Mouse (Mus musculus) c-Kit-negative CD71-positive TER-119-positive erythroid progenitor cells, embryonic 14.5 days (primary cell): ENCODE measurements around the gene Gpr65.
"Not testable (repeated sequence)": the region's sequence is repeated elsewhere in the genome, so short reads cannot be mapped to it uniquely, and the experiment has no call there.

Experiments
- DNase-seq: peaks from one replicate; pipeline ENCODE4 v3.0.0-alpha.2; 2013; ENCODE audit warnings: low read depth, low spot score

Gene Gpr65

DNA sequence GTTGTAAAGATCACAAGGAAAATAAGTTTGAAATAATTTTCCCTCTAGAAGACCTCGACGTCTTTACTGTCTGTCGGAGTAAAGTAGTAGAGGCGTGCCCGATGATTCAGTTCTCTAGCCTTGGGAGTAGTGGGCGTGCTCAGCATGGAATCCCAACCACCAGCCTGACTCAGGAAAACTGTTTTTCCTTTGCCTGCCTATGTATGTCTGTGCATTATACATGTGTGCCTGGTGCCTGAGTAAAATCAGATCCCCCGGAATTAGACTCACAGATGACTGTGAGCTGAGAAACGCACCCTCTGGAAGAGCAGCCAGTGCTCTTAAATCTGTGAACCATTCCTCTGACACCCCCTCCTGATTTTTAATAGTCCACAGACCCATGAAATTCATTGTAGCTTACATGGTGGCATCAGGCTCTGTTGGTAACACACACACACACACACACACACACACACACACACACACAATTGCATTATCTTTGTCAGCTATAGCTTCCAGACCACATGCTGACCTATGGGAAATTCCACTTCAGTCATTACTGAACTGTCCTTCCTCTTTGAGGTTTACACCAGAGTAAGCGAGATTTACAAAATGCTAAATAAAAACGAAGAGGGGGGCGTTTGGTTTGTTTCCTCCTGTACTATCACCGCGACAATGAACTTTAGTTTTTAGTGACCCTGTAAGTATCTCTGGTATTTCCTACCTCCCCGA lies 14.5 kb downstream of the Gpr65 start:
- no peak for DNase-seq

DNA sequence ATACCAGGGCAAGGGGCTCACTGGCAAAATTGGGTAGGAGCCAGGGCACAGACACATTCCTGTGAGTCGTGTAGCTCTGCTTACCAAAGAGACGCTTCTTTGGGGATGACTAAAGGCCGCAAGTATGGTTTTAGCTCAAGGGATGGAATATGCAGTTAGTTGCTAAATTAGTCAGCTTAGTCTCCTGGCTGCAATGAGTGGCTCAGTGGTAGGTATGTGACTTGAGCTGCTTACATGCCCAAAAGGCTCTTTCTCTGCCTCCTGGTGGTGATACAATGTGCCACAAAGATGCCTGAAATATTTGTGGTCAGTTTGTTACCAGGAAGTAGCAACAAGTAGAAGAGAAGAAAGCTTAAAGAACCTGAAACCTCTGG lies 15.0 kb downstream of the Gpr65 start:
- DNase-seq = no peak

DNA sequence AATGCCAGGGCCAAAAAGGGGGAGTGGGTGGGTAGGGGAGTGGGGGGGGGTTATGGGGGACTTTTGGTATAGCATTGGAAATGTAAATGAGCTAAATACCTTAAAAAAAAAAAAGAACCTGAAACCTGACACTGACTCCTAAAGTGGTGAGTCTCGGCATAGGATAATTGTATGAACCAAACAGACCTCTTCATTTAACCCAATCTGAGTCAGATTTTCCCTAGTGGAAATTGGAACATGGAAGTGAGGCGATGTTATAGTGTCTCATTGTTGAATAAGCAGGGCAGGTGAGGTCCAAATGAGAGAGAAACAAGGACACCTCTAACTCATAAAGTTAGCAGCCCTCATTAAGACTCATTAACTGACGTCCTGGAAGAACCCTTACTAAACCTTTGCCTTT lies 16.0 kb downstream of the Gpr65 start:
- no peak for DNase-seq

- no peak for DNase-seq
Measured at GRCm38 (mm10) chr12:98290475-98290874, 22.0 kb downstream of the Gpr65 start.

DNA sequence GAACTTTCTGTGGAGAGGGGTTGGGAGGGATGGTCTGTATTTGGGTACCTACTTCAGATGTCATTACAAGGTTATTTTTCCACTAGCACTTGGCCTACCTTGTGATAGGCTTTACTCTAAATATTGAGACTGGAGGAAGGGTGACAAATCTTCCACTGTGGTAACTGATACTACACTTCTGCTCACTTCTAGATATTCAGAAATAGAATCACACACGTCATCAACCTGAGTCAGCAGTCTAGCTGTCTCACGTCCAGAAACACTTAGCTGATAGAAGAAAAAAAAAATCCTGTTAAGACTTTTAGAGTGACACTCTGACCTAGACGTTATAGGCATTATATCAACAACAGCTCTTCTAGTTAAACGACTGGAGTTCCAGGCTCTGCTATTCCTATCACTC lies 23.8 kb downstream of the Gpr65 start:
- DNase-seq = no peak

DNA sequence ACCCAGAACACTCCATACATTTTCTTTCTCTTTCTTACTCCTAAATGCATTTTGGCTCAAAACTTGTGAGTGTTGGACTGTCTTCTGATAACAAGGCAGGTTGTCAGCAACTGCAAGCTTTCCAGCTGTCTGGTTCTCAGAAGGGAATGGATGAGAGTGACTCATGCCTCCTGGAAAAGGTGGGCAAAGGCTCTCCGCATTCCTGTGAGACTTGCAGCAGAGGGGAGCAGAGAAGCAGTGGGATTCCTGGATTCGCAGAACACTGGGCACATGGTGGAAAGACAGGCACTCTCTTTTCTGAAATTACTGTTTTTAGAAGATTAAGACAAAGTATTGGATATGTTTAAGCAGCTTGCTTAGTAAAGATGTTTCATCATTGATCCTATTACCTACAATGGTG lies 25.8 kb downstream of the Gpr65 start:
- DNase-seq = no peak

DNA sequence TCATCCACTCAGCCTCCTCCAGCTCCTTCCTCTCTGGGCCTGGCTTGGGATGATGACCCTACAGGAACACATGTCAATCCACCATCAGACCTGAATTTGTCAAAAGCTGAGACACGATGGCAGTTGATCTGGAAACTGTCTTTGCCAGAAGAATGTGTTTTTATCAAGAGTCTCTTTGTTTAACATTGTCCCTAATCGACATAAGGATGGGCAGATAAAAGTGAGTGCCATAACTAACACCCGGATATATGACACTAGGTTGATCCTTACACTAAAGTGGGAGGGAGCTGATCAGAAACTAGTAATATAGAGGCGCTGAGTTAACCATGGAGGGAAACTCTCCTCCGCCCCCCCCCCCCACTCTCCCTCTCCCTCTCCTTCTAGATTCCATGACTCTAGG lies 33.5 kb downstream of the Gpr65 start:
- DNase-seq = no peak

DNA sequence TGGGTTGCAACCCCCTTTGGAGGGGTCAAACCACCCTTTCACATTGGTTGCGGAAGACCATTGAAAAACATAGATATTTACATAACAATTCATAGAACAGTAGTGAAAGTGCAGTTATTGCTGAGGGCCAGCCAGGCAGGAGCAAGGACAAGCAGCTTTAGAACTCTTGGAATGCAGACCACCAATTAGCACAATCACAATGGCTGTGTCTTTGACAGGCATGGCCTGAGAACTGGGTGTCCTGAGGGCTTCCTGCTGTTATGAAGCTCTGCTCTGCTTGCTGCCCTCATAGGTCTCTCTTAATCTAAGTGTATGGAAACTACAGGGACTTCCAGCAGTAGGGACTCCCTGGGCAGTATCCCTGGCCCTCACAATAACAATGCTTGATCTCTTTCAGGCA lies 34.6 kb downstream of the Gpr65 start:
- DNase-seq = no peak

DNA sequence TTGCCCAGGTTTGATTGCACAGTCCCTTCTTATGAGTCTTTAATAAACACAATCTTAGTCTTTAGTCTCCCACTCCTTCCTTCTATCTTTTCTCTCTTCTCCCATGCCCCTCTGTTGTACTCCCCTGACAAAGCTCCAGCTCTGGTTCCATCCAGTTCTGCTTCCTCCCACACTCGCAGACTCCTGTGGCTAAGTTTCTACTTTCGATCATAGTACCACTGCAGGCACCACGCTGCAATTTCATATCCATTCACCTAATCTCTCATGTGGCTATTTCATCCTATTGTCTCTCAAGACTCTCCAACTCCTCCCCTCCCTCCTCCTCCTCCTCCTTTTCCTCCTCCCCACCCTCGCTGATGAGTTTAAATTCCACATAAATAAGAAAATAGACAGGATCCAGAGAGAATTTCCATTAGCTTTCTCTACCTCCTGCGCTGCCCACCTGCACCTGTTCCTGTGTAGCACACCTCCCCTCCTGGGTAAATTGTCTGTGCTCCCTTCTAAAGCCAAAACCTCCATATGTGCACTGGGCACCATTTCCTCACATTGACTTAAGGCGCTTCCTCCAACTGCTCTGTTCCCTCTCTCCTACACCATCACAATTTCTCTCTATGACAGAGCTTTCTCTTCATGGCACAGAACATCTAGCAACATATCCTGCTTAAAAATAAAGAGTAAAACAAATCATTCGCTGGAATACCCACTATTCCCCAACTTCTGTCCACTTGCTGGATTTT lies 38.9 kb downstream of the Gpr65 start:
- DNase-seq = no peak

DNA sequence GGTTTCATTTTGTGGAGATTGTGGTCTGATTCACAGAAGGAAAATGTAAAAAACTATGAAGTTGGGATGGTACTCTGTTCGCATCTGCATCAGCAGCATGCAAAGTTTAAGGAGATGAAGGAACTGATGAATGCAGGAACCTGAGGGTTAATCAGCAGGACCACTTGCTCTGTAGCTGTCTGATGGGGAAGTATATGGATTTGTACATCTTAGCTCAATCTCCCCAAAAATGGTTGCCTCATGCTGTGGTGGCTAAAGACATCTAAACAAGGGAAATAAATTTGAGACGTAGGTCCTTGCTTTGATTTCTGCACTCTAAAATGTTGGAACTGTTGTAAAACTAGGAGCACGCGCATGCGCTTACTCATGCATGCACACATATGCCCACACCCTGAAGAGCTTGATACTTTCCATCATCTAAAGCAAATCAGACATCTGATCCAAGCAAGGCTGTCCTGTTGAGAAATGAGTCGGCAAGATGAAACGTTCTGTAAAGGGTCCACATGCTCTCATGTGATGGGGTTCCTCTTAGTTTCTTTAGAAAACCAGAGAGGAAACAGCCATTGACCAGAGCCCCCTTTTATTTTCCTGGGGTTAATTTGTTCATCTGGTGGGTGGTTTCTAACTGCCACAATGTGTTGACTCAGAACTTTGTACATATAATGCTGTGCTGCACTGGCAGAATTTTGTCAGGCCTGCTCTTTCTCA lies 43.1 kb downstream of the Gpr65 start:
- DNase-seq = no peak

DNA sequence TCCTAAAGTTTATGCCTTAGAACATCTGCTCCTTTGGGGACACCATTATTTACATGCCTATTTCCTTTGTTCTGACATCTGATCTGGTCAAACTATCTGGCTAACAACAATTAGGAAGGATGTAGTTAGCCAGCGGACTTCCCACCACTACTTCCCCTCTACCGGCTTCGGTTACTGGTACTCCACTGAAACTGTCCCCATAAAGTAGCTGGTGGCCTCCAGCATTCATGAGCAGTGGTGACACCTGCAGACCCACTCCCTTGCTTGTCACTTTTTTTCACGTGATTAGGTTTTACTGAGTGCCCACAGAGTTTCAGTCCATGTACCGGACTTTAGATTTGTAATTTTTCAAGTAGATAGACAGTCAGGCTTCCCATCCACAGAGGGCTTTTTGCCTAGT lies 47.5 kb downstream of the Gpr65 start:
- no peak for DNase-seq

DNA sequence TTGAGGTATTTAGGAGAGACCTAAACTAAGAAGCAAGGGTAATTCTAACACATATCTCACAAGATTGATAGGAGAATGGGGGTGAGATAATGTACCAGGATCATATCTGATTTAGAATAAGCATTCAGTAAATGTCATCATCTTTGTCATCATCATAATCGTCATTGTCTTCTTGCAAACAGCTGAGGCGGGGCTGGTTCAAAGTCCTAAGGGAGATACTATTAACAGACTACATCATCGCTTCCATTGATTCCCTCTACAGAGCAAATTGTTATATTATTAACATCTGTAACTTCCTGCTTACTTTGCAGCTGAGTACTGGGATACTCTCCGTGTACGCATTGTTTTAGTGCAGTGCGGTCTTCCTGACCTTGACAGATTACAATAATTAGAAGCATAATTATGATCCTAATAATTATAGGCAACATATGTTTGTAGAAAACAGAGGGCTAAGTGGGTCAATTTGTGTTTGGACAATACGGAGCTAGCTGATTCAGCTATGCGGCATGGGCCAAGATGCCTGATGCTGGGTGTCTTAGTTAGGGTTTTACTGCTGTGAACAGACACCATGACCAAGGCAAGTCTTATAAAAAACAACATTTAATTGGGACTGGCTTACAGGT lies 49.4 kb downstream of the Gpr65 start:
- no peak for DNase-seq

DNA sequence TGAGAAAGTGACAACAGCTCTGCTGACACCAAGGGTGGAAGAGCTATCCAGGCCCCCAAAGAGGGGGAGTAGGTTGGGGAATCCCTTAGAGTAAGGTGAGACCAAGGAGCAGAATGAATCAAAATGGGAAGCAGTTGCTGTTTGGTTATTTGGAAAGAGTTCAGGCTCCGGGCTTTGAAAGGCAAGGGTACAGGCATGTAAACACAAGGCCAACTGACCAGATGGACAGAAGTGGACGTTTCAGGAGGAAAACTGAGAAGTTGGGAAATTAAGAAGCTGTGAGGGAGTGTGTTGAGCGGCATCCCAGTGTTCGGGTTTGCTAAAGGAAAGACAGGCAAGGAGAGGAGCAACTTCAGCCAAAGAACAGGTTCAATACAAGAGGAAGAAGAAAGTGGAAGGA lies 54.0 kb downstream of the Gpr65 start:
- no peak for DNase-seq

GRCm38 (mm10) chr12:98324170-98324569 lies 55.7 kb downstream of the Gpr65 start:
- DNase-seq = not testable (repeated sequence)
